Mouse (Mus musculus): ENCODE measurements around the gene Plod2.

The Plod2 gene

GRCm38 (mm10) chr9:92555006-92555958 is 13.3 kb downstream of the Plod2 start:
- DNase-seq = no peak

GRCm38 (mm10) chr9:92559750-92560149 is 17.7 kb downstream of the Plod2 start:
- no peak for DNase-seq

DNA sequence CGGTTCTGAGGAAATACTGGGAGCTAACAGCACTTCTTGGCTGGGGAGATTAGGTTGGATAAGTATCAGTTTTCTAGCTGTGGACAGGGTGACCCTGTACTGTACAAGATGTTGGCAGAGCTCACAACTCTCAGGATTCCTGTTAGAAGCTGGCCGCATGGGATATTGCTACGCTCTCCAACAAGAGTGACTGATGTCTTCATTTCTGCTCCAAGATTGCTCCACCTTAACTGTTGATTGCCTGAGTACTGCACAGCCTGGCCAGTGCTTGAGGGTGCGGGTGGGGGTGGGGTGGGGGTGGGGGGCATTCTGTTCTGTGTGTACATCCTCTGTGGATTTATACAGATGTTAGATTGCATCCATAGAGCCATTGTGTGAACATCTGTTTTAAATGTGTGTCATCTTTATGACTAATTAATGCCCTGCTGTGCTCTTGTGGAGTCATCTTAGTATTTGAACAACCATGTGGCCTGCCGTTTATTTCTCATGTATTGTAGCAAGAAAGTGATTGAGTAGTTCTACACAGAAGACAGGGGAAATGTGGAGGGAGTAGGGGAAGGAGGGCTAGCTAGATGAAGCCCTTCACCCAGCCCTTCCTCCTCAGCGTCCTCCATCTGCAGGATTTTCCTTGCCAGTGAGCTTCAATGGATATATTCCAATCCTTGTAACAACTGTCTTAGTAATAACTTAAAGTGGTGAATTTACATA is 19.0 kb downstream of the Plod2 start:
- DNase-seq = no peak

GRCm38 (mm10) chr9:92562416-92562815 is 20.4 kb downstream of the Plod2 start:
- DNase-seq = no peak

GRCm38 (mm10) chr9:92563306-92563705 is 21.3 kb downstream of the Plod2 start:
- no peak for DNase-seq

DNA sequence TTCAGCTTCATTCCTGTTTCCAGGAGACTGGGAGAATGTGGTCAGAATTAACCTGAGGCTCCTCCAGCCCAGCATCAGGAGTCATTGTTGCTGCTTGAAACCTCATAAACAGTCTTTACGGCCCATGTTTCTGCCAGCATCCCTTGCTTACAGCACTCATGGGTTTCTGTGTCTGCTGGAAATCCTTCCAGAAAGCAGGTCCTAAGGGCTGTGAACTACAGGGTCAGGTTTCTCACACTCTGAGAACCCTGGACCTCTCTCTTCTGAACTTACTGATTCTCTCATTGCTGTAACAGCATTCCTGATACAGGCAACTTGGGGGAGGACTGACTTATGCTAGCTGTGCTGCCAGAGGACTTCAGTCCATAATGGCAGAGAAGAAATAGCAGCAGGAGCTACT is 22.4 kb downstream of the Plod2 start:
- DNase-seq = no peak

- no peak for DNase-seq
Measured at GRCm38 (mm10) chr9:92566234-92566633, 24.2 kb downstream of the Plod2 start.

DNA sequence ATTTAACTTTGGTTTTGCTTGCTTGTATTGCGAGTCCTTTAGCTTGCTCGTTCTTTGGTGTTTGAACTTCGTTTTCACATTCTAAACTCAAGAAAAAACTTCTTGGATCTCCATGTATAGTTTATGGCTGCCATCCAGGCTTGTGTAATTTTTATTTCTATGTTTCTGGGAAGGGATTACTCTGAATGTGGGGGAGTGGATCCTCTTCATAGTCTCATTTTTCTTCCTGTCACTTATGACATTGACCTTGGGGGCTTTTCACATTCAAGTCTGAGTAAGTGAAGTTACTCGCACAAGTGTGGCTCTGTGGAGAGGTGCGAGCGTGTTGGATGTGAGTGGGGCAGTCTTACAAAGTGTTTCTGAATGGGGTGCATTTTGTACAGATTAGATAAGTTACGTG is 25.5 kb downstream of the Plod2 start:
- DNase-seq = no peak

GRCm38 (mm10) chr9:92568798-92569197 is 26.8 kb downstream of the Plod2 start:
- no peak for DNase-seq

- no peak for DNase-seq
Measured at GRCm38 (mm10) chr9:92572376-92573108, 30.5 kb downstream of the Plod2 start.

- no peak for DNase-seq
Measured at GRCm38 (mm10) chr9:92583876-92584275, 41.9 kb downstream of the Plod2 start.

- DNase-seq = no peak
Measured at GRCm38 (mm10) chr9:92586025-92586424, 44.0 kb downstream of the Plod2 start.

DNA sequence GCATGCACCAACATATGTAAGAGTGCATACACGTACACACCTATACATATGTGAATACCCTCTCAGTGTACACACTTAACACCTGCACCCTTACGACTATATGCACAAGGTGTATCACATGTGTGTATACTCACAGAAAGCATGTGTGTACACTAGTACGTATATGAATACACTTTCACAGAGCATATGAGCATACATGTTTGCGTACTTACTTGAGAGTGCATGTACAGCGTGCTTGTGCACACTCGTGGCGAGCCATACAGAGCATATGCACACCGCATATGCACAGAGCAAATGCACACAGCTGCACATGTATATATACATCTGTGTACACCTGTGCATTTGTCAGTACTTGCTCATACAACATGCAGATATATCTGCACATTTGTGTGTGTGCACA is 45.4 kb downstream of the Plod2 start:
- no peak for DNase-seq

DNA sequence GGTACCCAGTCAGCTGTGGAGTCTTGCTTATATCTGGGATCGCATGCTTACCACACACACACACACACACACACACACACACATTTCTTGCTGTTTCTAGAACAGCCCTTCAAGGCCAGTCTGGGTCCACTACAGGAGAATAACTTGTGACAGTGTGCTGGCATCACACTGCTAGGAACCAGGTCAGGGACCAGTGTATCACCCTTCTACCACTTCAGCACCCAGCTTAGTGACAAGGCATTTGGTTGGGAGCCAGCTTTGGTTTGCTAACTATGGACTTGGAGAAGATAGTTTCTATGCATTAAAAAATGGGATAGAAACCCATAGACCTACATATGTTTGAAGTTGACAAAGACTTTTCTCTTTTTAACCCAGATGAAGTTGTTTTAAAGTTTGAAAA is 46.2 kb downstream of the Plod2 start:
- no peak for DNase-seq

GRCm38 (mm10) chr9:92589021-92589420 is 47.0 kb downstream of the Plod2 start:
- DNase-seq = no peak

- no peak for DNase-seq
Measured at GRCm38 (mm10) chr9:92591482-92591881, 49.5 kb downstream of the Plod2 start.

- DNase-seq = no peak
Measured at GRCm38 (mm10) chr9:92592757-92593156, 50.7 kb downstream of the Plod2 start.

DNA sequence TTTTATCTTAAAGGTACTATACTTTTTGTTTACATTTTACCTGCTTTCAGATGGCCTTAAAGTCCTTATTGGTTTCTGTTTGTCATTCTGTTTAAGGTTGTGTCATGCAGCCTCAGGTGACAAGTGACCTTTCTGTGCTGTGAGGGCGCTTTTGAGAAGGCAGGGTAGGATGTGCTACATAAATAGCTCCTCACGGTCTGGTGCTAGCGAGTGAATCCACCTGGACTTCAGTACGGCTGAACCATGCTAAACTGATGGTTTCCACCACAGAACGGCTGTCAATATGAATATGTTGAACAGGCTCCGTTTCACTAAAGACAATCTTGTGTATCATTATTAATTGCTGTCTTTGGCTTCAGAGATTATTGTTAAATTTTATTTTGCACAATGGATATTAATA is 52.5 kb downstream of the Plod2 start:
- no peak for DNase-seq

DNA sequence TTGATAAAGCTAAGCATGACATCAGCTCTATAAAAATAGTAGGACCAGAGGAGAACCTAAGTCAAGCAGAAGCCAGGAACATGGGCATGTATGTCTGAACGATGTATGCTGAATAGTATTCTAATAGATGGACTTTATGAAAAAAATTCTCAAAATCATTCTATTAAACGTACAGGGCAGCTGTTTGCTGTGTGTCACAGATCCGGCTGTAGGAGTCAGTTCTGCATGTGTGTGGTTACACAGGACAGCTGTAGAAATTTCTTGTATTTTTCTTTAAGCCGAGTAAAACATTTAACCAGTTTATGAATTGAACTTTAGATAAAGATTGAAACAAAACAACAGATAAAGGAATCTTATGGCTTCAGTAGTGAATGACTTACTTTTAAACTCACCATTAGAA is 53.3 kb downstream of the Plod2 start:
- no peak for DNase-seq

- DNase-seq = no peak
Measured at GRCm38 (mm10) chr9:92596916-92597547, 55.0 kb downstream of the Plod2 start.

GRCm38 (mm10) chr9:92597776-92598175 is 55.8 kb downstream of the Plod2 start:
- DNase-seq = no peak

DNA sequence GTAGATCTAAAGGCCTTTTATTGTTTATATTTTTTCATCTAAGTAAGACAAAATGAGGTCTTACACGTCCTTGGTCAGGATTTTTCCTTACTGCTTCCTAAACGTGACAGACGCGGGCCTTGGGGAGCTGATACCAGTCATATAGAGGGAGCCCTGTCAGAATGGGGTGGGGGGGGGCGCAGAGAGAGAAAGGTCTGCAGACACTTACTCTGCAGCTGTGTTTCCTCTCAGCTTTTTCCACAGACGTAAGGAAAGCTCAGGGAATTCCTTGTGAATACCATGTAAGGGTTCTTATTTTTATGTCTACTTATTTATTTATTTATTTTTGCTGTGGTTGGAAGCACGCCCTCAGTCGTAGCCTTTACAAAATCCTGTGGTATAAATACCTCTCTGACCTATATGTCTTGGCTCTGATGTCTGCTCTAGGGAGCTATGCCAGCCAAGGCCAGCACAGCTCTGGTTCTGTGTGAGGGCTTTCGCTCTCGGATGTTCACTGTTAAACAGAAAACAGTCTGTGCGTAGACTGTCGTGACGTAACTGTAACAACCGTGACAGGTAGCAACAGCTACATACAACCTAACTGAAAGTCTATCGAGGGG is 58.0 kb downstream of the Plod2 start:
- DNase-seq = no peak

GRCm38 (mm10) chr9:92601551-92601950 is 59.5 kb downstream of the Plod2 start:
- DNase-seq = no peak
